Mouse (Mus musculus) CH12.LX (cell line): ENCODE data around the gene Rasgef1a. TPM values are rescaled to one million over a fixed set of nuclear protein-coding genes. Genes with fewer than 3 reads are reported as not detected.

Experiments
- DNase-seq: peaks from one replicate; pipeline ENCODE4 v3.0.0-alpha.2; 2013; ENCODE audit errors: extremely low read depth
- H3K27ac ChIP-seq: 2 replicates; pipeline ENCODE4 v1.5.1; 2012; ENCODE audit warnings: low read depth, mild to moderate bottlenecking, control low read depth, moderate library complexity; ENCODE audit not compliant: insufficient read depth
- H3K27me3 ChIP-seq: replicated peaks from 2 replicates; pipeline ENCODE3; 2012; ENCODE audit warnings: inconsistent platforms
- H3K36me3 ChIP-seq, 2 experiments: replicated peaks in 1 of 2; 2 replicates each; pipeline versions ENCODE3 to v1.6.1; 2012; ENCODE audit warnings: inconsistent platforms in 1 of 2, low read length in 1 of 2, mild to moderate bottlenecking in 1 of 2, mixed read lengths in 1 of 2, moderate library complexity in 1 of 2; ENCODE audit not compliant: control insufficient read depth in 1 of 2, insufficient read depth in 1 of 2
- H3K4me1 ChIP-seq, 2 experiments: 2 replicates each; pipeline ENCODE4 v1.6.1; 2012; ENCODE audit warnings: inconsistent platforms in 1 of 2, moderate library complexity in 1 of 2; ENCODE audit not compliant: insufficient read depth in 2 of 2, control insufficient read depth in 1 of 2
- H3K4me2 ChIP-seq: 2 replicates; pipeline ENCODE4 v1.6.1; 2012; ENCODE audit warnings: low read depth, mild to moderate bottlenecking, control low read depth; ENCODE audit not compliant: poor library complexity, insufficient read depth, severe bottlenecking
- H3K4me3 ChIP-seq, 3 experiments: fragments of 150-350 bp in 1 of 3; sonication (generic) in 1 of 3; replicated peaks in 1 of 3; 2 replicates each; pipeline versions ENCODE3 to v1.5.1; 2011 to 2012; ENCODE audit warnings: low read depth in 2 of 3, low read length in 2 of 3, mild to moderate bottlenecking in 2 of 3, moderate library complexity in 2 of 3, control low read depth in 1 of 3, improper control_type of control experiment in 1 of 3, inconsistent platforms in 1 of 3, mixed read lengths in 1 of 3; ENCODE audit not compliant: poor library complexity in 1 of 3
- H3K79me2 ChIP-seq: replicated peaks from 2 replicates; pipeline ENCODE4 v1.6.1; 2012; ENCODE audit warnings: mild to moderate bottlenecking, moderate library complexity; ENCODE audit not compliant: control insufficient read depth, poor library complexity, insufficient read depth, severe bottlenecking; ENCODE audit errors: extremely low read depth
- H3K9ac ChIP-seq: 2 replicates; pipeline ENCODE4 v1.6.1; 2012; ENCODE audit warnings: low read depth, mild to moderate bottlenecking, control low read depth, moderate library complexity; ENCODE audit not compliant: insufficient read depth
- H3K9me3 ChIP-seq: replicated peaks from 2 replicates; pipeline ENCODE3; 2012; ENCODE audit warnings: low read length, inconsistent platforms, mixed read lengths
- CHD1 ChIP-seq: IDR thresholded peaks from 2 replicates; pipeline ENCODE4 v1.6.1; 2012; ENCODE audit warnings: low read depth, low read length, improper control_type of control experiment, inconsistent platforms
- EP300 ChIP-seq: IDR thresholded peaks from 2 replicates; pipeline ENCODE4 v1.6.1; 2011; ENCODE audit warnings: low read length, improper control_type of control experiment
- ETS1 ChIP-seq: conservative IDR thresholded peaks from 2 replicates; pipeline ENCODE4 v1.6.1; 2012; ENCODE audit warnings: low read depth, mild to moderate bottlenecking, inconsistent platforms, low read length, improper control_type of control experiment, moderate library complexity
- GABPA ChIP-seq: IDR thresholded peaks from 2 replicates; pipeline ENCODE4 v1.6.1; 2012; ENCODE audit warnings: low read depth, low read length, improper control_type of control experiment, inconsistent platforms; ENCODE audit not compliant: insufficient replicate concordance
- IRF4 ChIP-seq: IDR thresholded peaks from 2 replicates; pipeline ENCODE4 v1.6.1; 2014; ENCODE audit warnings: low read depth, mild to moderate bottlenecking, inconsistent platforms, low read length, improper control_type of control experiment
- MAFK ChIP-seq: IDR thresholded peaks from 2 replicates; pipeline ENCODE4 v1.6.1; 2011; ENCODE audit warnings: low read length, improper control_type of control experiment; ENCODE audit not compliant: insufficient replicate concordance
- MAZ ChIP-seq: IDR thresholded peaks from 2 replicates; pipeline ENCODE4 v1.6.1; 2012; ENCODE audit warnings: low read depth, mild to moderate bottlenecking, inconsistent platforms, low read length, improper control_type of control experiment, moderate library complexity
- MEF2A ChIP-seq: IDR thresholded peaks from 2 replicates; pipeline ENCODE4 v1.6.1; 2014; ENCODE audit warnings: low read depth, mild to moderate bottlenecking, inconsistent platforms, low read length, improper control_type of control experiment, borderline replicate concordance
- MYC ChIP-seq: IDR thresholded peaks from 2 replicates; pipeline ENCODE4 v1.6.1; 2011; ENCODE audit warnings: low read depth, mild to moderate bottlenecking, improper control_type of control experiment, low read length
- NELFE ChIP-seq: IDR thresholded peaks from 2 replicates; pipeline ENCODE4 v1.6.1; 2011; ENCODE audit warnings: low read depth, low read length, improper control_type of control experiment
- NRF1 ChIP-seq: IDR thresholded peaks from 2 replicates; pipeline ENCODE4 v1.6.1; 2014; ENCODE audit warnings: low read depth, mild to moderate bottlenecking, inconsistent platforms, low read length, improper control_type of control experiment, moderate library complexity
- POLR2AphosphoS2 ChIP-seq: IDR thresholded peaks from 2 replicates; pipeline ENCODE4 v1.6.1; 2011; ENCODE audit warnings: low read depth, low read length, improper control_type of control experiment
- RAD21 ChIP-seq: IDR thresholded peaks from 2 replicates; pipeline ENCODE4 v1.6.1; 2011; ENCODE audit warnings: low read depth, mild to moderate bottlenecking, low read length, improper control_type of control experiment, moderate library complexity
- SIN3A ChIP-seq: IDR thresholded peaks from 2 replicates; pipeline ENCODE4 v1.6.1; 2012; ENCODE audit warnings: low read length, improper control_type of control experiment, inconsistent platforms
- SMC3 ChIP-seq: IDR thresholded peaks from 2 replicates; pipeline ENCODE4 v1.6.1; 2011; ENCODE audit warnings: low read depth, low read length, improper control_type of control experiment
- TBP ChIP-seq: conservative IDR thresholded peaks from 2 replicates; pipeline ENCODE4 v1.6.1; 2011; ENCODE audit warnings: low read depth, low read length, improper control_type of control experiment
- USF1 ChIP-seq: IDR thresholded peaks from 2 replicates; pipeline ENCODE4 v1.6.1; 2014; ENCODE audit warnings: low read depth, mild to moderate bottlenecking, inconsistent platforms, low read length, improper control_type of control experiment
- ZC3H11A ChIP-seq: IDR thresholded peaks from 2 replicates; pipeline ENCODE4 v1.6.1; 2012; ENCODE audit warnings: low read depth, mild to moderate bottlenecking, inconsistent platforms, low read length, improper control_type of control experiment
- dilution Hi-C: fragments of 300-500 bp; cut with MboI; formaldehyde crosslinking; loops from 2 replicates; pipeline ENCODE4 v1.14.3; 2020; ENCODE audit warnings: low sequenced_read_pairs; ENCODE audit not compliant: extremely low pct_unique_long_range_greater_than_20kb, extremely low pct_ligation_motif_present
- in situ Hi-C: fragments of 300-500 bp; cut with MboI; formaldehyde crosslinking; loops from 3 replicates; pipeline ENCODE4 v1.14.3; 2019; ENCODE audit warnings: low sequenced_read_pairs, low pct_ligation_motif_present, low pct_unique_long_range_greater_than_20kb, mixed read lengths
- polyA plus RNA-seq: library from polyadenylated mRNA; unstranded; fragments of >175 nt; gene quantifications from 2 replicates; pipeline ENCODE4 v1.2.1, GENCODE M21; 2012; ENCODE audit warnings: low read depth; ENCODE audit not compliant: insufficient read length
- total RNA-seq, 2 experiments: library from RNA; depleted of rRNA; stranded (reverse); fragments of 300-350 nt in 1 of 2; fragments of >200 nt in 1 of 2; gene quantifications; 2 replicates each; pipeline ENCODE4 v1.2.3; 2012 to 2014

Rasgef1a gene
- total and polyA plus RNA-seq, 3 experiments, result 0.13 TPM; not detected in 2

- in situ Hi-C loops (no loop called here), dilution Hi-C loops (no loop called here)
Measured at GRCm38 (mm10) chr6:118072176-118072575, 60.9 kb downstream of the Rasgef1a start.

GRCm38 (mm10) chr6:118074151-118074550, 62.9 kb downstream of the Rasgef1a start:
- no peaks in the 10 kb centered on the region for H3K79me2 ChIP-seq
- TF ChIP-seq GABPA, result no peak
- TF ChIP-seq MEF2A, result no peak
- no peak for TF ChIP-seq NRF1
- no peak for TF ChIP-seq RAD21
- TF ChIP-seq, all 38 proteins: peak for 0
- Histone ChIP-seq H3K4me2 (no peak overlapping the region), H3K36me3 (no peaks in the 10 kb centered on the region), H3K9me3 (no peaks in the 10 kb centered on the region), H3K4me1 (no peaks in the 10 kb centered on the region), H3K4me3 (no peak overlapping the region), H3K27me3 (peaks cover 86% of the 10 kb centered on the region), H3K27ac (no peak overlapping the region), H3K9ac (no peak overlapping the region)
- in situ Hi-C loops (no loop called here), dilution Hi-C loops (no loop called here)
- DNase-seq, result no peak

More at GRCm38 (mm10) chr6:118072176-118072575, 60.9 kb downstream of the Rasgef1a start:
- H3K27me3 ChIP-seq, result peaks cover 87% of the 10 kb centered on the region
- H3K4me2 ChIP-seq, result no peak overlapping the region
- no peak for TF ChIP-seq TBP
- no peak for TF ChIP-seq IRF4
- TF ChIP-seq SMC3, result no peak
- TF ChIP-seq MAZ, result no peak
- TF ChIP-seq ZC3H11A, result no peak
- TF ChIP-seq USF1, result no peak
- no peak for TF ChIP-seq SIN3A
- no peak for TF ChIP-seq NELFE
- no peak for TF ChIP-seq MYC
- no peak for TF ChIP-seq CHD1
- no peak for TF ChIP-seq MAFK
- TF ChIP-seq POLR2AphosphoS2, result no peak
- no peak for TF ChIP-seq ETS1
- no peak for TF ChIP-seq EP300
- H3K36me3 ChIP-seq, result no peaks in the 10 kb centered on the region
- no peak overlapping the region for H3K27ac ChIP-seq
- H3K79me2 ChIP-seq, result no peaks in the 10 kb centered on the region
- H3K9ac ChIP-seq, result no peak overlapping the region
- H3K4me3 ChIP-seq, result no peak overlapping the region
- no peak for DNase-seq
- no peaks in the 10 kb centered on the region for H3K4me1 ChIP-seq
- no peaks in the 10 kb centered on the region for H3K9me3 ChIP-seq
